Mouse (Mus musculus) G1E (cell line): Measurements from ENCODE around the gene Vangl1.

ENCODE experiments used
- CTCF ChIP-seq: IDR thresholded peaks from 2 replicates; pipeline ENCODE4 v1.5.1; 2012; ENCODE audit warnings: low read depth, low read length, inconsistent platforms, mixed read lengths
- GATA1 ChIP-seq: IDR thresholded peaks from 2 replicates; pipeline ENCODE4 v1.6.1; 2012; ENCODE audit warnings: borderline replicate concordance, low read length, inconsistent platforms, mixed read lengths

DNA sequence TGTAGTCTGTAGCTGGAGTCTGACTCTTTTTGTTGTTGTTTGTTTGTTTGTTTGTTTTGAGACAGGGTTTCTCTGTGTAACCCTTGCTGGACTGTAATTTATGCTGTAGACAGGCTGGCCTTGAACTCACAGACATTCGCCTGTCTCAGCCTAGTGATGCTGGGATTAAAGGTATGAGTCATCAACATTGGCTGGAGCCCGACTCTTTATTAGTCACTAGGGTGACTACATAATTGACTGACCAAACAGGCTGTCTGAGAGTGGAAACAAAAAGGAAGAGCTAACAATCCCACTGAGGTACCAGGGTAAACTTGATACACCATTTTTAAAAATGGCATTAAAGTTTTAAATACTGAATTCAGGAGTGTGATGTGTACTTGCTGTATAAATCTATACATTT, 21.9 kb downstream of the Vangl1 start:
- TF ChIP-seq CTCF (no peak), GATA1 (no peak)
